Mouse (Mus musculus): ENCODE data around the gene Poc5. TPM values are rescaled to one million over a fixed set of nuclear protein-coding genes. Genes with fewer than 3 reads are reported as not detected.

Poc5 gene
- polyA plus RNA-seq (2015; fragmentation: Nextera tagmentation; extraction: Ambion mirVana), result 4.6 and 5.6 TPM in 2 replicates

DNA sequence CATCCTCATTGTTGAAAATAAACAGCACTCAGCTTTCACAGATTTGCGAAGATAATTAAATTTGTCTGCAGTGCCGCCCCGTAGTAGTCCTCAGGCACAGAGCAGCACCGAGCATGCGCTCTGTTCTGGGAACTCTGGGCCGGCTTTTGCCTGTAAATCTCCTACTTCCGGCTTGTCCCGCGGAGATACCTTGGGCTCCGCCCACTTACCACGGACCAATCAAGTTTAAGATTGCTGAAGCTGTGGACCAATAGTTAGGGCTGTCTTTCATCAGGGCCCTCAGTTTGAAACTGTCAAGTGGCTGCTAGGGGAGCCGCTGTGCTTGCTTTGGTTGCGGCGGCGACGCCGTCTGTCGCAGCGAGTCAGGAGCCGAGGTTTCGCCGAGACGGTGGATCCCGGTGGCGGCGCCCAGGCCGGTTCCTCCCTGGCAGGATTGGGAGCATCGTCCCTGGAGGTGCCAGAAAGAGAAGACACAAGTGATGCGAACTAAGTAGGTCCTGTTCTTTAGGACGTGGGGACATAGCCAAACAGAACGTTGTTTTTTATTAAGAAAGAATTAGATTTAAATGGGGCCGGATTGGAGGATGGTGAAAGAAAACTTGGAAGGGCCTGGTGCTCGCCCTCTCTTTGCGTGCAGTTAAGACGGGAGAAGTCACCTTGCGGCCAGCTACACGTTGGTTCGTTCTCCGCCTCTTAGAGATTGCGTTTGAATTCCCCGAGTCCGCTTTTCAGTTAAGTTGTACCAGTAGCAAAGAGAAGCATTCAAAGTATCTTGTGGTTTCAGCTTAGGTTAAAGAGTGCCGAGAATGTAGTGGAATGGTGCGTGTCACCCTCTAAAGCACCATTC lies at the start of gene Poc5:
Gene Poc5, plus strand, starts transcription at position 253 of the 847 bp plus-strand sequence.
- H3K4me1 ChIP-seq (replicated peaks; ENCODE audit: control insufficient read depth, insufficient read depth, low read length), result peaks cover 7% of the 10 kb centered on the region
- peak; percentile 99 for ATAC-seq
- under 1% methylated on average over 44 of the region's 44 CpGs for WGBS
- peak within 1 kb of the TSS; percentile 73 for H3K4me3 ChIP-seq (ENCODE audit: low read depth, low read length)
- H3K4me2 ChIP-seq (replicated peaks; ENCODE audit: low read depth), result peak within 1 kb of the TSS; percentile 86
- H3K9me3 ChIP-seq (ENCODE audit: control insufficient read depth), result no peaks in the 10 kb centered on the region
- peaks cover 21% of the 10 kb centered on the region for H3K36me3 ChIP-seq (ENCODE audit: control insufficient read depth, insufficient read depth)
- TF ChIP-seq CTCF (IDR thresholded peaks at IDR 0.05; ENCODE audit: low read depth), result peak; percentile 1; the same call in 1 of the 2 replicates
- H3K9ac ChIP-seq (ENCODE audit: low read depth, low read length), result peak within 1 kb of the TSS; percentile 68
- H3K27ac ChIP-seq (ENCODE audit: low read depth, low read length), result peak within 1 kb of the TSS; percentile 58; the same call in 1 of the 2 replicates
- H3K27me3 ChIP-seq (replicated peaks; ENCODE audit: control insufficient read depth, insufficient read depth, low read length), result no peaks in the 10 kb centered on the region

DNA sequence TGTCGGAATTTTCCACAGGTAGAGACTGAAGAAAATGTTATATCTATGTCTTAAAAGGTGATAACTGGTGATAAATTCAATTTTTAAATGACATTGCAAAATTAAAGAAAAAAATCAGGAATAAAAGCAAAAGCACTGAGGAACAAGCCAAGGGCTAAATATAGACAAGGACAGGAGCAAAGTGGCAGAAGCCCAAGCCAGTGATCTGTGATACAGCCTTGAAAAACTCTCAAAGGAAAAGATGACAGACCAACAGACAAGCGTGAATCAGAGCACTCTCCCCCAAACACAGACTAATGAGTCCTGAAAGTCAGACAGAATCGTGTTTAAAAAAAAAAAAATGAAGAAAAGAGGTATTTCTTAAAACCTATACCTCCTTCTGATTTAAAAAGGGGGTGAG lies 46.6 kb upstream of the Poc5 start:
- WGBS, result 70% methylated on average over 3 of the region's 3 CpGs
- TF ChIP-seq CTCF (IDR thresholded peaks at IDR 0.05; ENCODE audit: low read depth), result no peak

DNA sequence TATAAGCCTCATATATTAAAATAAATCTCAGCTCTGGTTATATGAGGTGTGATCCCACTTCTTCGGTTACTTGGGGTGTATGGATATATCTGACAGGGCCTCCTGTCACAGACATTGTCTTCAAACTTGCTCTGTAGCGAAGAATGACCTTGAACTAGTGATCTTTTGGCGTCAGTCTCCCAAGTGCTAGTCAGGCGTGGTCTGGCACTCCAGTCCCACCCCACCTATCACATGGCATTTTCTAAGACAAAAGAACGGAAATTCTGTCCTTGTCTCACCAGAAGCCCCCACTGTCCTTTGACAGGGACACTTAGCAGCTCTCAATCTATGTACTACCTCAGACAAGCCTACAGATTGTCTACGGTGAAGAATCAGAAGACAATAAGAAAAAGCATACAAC lies 43.3 kb upstream of the Poc5 start:
- ATAC-seq, result no peak
- no peak overlapping the region for H3K27ac ChIP-seq (ENCODE audit: low read depth, low read length)
- 70% methylated on average over 6 of the region's 6 CpGs for WGBS
- H3K9ac ChIP-seq (ENCODE audit: low read depth, low read length), result no peak overlapping the region
- H3K4me1 ChIP-seq (replicated peaks; ENCODE audit: control insufficient read depth, insufficient read depth, low read length), result no peaks in the 10 kb centered on the region
- H3K36me3 ChIP-seq (ENCODE audit: control insufficient read depth, insufficient read depth), result no peaks in the 10 kb centered on the region
- H3K27me3 ChIP-seq (replicated peaks; ENCODE audit: control insufficient read depth, insufficient read depth, low read length), result no peaks in the 10 kb centered on the region
- TF ChIP-seq CTCF (IDR thresholded peaks at IDR 0.05; ENCODE audit: low read depth), result no peak
- no peak overlapping the region for H3K4me3 ChIP-seq (ENCODE audit: low read depth, low read length)
- no peaks in the 10 kb centered on the region for H3K9me3 ChIP-seq (ENCODE audit: control insufficient read depth)
- no peak overlapping the region for H3K4me2 ChIP-seq (replicated peaks; ENCODE audit: low read depth)

More for the DNA sequence above, 46.6 kb upstream of the Poc5 start:
- H3K27ac ChIP-seq (ENCODE audit: low read depth, low read length), result no peak overlapping the region
- no peak overlapping the region for H3K4me3 ChIP-seq (ENCODE audit: low read depth, low read length)
- no peak overlapping the region for H3K9ac ChIP-seq (ENCODE audit: low read depth, low read length)
- H3K9me3 ChIP-seq (ENCODE audit: control insufficient read depth), result no peaks in the 10 kb centered on the region
- ATAC-seq, result no peak
- H3K27me3 ChIP-seq (replicated peaks; ENCODE audit: control insufficient read depth, insufficient read depth, low read length), result no peaks in the 10 kb centered on the region
- H3K36me3 ChIP-seq (ENCODE audit: control insufficient read depth, insufficient read depth), result no peaks in the 10 kb centered on the region
- H3K4me2 ChIP-seq (replicated peaks; ENCODE audit: low read depth), result no peak overlapping the region
- H3K4me1 ChIP-seq (replicated peaks; ENCODE audit: control insufficient read depth, insufficient read depth, low read length), result no peaks in the 10 kb centered on the region

DNA sequence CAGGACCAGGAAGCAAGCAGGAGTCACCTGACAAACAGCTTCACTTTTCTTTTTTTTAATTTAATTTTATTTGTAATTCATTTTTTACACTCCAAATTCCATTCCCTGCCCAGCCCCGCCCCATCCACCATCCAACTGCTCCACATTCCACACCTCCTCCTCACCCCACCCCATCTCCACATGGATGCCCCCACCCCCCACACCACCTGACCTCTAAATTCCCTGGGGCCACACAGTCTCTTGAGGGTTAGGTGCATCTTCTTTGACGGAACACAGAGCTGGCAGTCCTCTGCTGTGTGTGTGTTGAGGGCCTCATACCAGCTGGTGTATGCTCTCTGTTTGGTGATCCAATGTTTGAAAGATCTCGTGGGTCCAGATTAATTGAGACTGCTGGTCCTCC lies 41.5 kb upstream of the Poc5 start:
- Histone ChIP-seq H3K9ac (ENCODE audit: low read depth, low read length) (no peak overlapping the region), H3K4me3 (ENCODE audit: low read depth, low read length) (no peak overlapping the region), H3K4me1 (replicated peaks; ENCODE audit: control insufficient read depth, insufficient read depth, low read length) (no peaks in the 10 kb centered on the region), H3K27ac (ENCODE audit: low read depth, low read length) (no peak overlapping the region), H3K4me2 (replicated peaks; ENCODE audit: low read depth) (no peak overlapping the region), H3K9me3 (ENCODE audit: control insufficient read depth) (no peaks in the 10 kb centered on the region), H3K27me3 (replicated peaks; ENCODE audit: control insufficient read depth, insufficient read depth, low read length) (no peaks in the 10 kb centered on the region), H3K36me3 (ENCODE audit: control insufficient read depth, insufficient read depth) (no peaks in the 10 kb centered on the region)
- no peak for TF ChIP-seq CTCF (IDR thresholded peaks at IDR 0.05; ENCODE audit: low read depth)
- WGBS, result 37% methylated on average over 3 of the region's 3 CpGs
- ATAC-seq, result no peak

DNA sequence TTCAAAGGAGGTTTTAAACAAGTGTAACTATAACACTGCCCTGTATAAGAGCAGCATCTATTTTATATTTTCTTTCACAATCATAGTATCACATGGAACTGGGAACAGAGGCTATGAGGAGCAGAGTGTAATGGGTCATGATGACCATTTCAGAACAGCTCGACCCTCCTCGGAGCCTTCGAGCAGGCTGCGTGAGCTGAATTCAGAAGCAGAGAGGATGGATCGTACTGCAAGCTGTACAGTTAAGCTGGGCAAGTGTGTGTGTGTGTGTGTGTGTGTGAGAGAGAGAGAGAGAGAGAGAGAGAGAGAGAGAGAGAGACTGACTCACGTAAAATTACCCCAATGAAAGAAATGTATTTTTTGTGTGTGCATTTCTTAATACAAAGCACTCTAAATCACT lies 37.9 kb upstream of the Poc5 start:
- H3K4me1 ChIP-seq (replicated peaks; ENCODE audit: control insufficient read depth, insufficient read depth, low read length), result no peaks in the 10 kb centered on the region
- H3K27ac ChIP-seq (ENCODE audit: low read depth, low read length), result no peak overlapping the region
- H3K36me3 ChIP-seq (ENCODE audit: control insufficient read depth, insufficient read depth), result no peaks in the 10 kb centered on the region
- H3K9ac ChIP-seq (ENCODE audit: low read depth, low read length), result no peak overlapping the region
- ATAC-seq, result no peak
- no peak for TF ChIP-seq CTCF (IDR thresholded peaks at IDR 0.05; ENCODE audit: low read depth)
- no peak overlapping the region for H3K4me2 ChIP-seq (replicated peaks; ENCODE audit: low read depth)
- no peaks in the 10 kb centered on the region for H3K9me3 ChIP-seq (ENCODE audit: control insufficient read depth)
- H3K4me3 ChIP-seq (ENCODE audit: low read depth, low read length), result no peak overlapping the region
- no peaks in the 10 kb centered on the region for H3K27me3 ChIP-seq (replicated peaks; ENCODE audit: control insufficient read depth, insufficient read depth, low read length)
- 88% methylated on average over 6 of the region's 6 CpGs for WGBS

DNA sequence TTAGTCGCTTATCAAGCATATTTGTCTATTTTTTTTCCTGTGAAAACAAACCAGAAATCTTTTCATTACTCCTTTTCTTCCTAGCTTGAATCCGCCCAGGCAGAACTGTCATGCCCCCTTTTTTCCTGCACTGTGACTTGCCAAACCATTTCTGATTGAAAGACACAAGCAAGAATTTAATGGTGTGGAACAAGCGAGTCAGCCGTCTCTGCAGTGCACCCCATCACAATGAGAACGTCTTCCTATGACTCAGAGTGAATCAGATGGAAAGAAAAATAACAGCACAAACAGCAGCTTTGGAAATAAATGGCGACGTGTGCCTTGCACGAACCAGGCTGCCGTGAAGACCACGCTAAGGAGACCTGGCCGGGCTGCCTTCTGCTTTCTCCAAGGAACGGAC lies 36.8 kb upstream of the Poc5 start:
- Histone ChIP-seq H3K4me1 (replicated peaks; ENCODE audit: control insufficient read depth, insufficient read depth, low read length) (no peaks in the 10 kb centered on the region), H3K9me3 (ENCODE audit: control insufficient read depth) (no peaks in the 10 kb centered on the region), H3K27ac (ENCODE audit: low read depth, low read length) (no peak overlapping the region), H3K36me3 (ENCODE audit: control insufficient read depth, insufficient read depth) (no peaks in the 10 kb centered on the region), H3K27me3 (replicated peaks; ENCODE audit: control insufficient read depth, insufficient read depth, low read length) (no peaks in the 10 kb centered on the region), H3K4me3 (ENCODE audit: low read depth, low read length) (no peak overlapping the region), H3K4me2 (replicated peaks; ENCODE audit: low read depth) (no peak overlapping the region), H3K9ac (ENCODE audit: low read depth, low read length) (no peak overlapping the region)
- ATAC-seq, result no peak
- WGBS, result 87% methylated on average over 12 of the region's 12 CpGs
- no peak for TF ChIP-seq CTCF (IDR thresholded peaks at IDR 0.05; ENCODE audit: low read depth)
